Mouse (Mus musculus): Measurements from ENCODE around the gene Ankar. TPM values are rescaled to one million over a fixed set of nuclear protein-coding genes. Genes with fewer than 3 reads are reported as not detected.
A peak's percentile ranks its signal among the peaks of the same experiment; 100 is the strongest.

Gene Ankar
- polyA plus RNA-seq, 1 experiment from 2014 or later: not detected

GRCm38 (mm10) chr1:72730126-72730525 lies 29.7 kb upstream of the Ankar start:
- 79% methylated on average over 10 of the region's 10 CpGs for WGBS

GRCm38 (mm10) chr1:72728781-72729180 lies 28.4 kb upstream of the Ankar start:
- H3K4me1 ChIP-seq (ENCODE audit: control insufficient read depth, insufficient read depth, low read length): no peaks in the 10 kb centered on the region
- ATAC-seq: no peak
- no peak overlapping the region for H3K9ac ChIP-seq (ENCODE audit: low read length)
- DNase-seq (ENCODE audit: low spot score): no peak
- 87% methylated on average over 4 of the region's 4 CpGs for WGBS
- no peak overlapping the region for H3K4me2 ChIP-seq (ENCODE audit: low read length)
- no peaks in the 10 kb centered on the region for H3K36me3 ChIP-seq (ENCODE audit: control insufficient read depth, insufficient read depth, low read length)
- no peak overlapping the region for H3K4me3 ChIP-seq (ENCODE audit: low read depth, low read length)
- H3K27me3 ChIP-seq (replicated peaks; ENCODE audit: control insufficient read depth, insufficient read depth, low read length): no peaks in the 10 kb centered on the region
- no peak overlapping the region for H3K27ac ChIP-seq (ENCODE audit: low read depth, low read length)
- H3K9me3 ChIP-seq (replicated peaks; ENCODE audit: control insufficient read depth, low read length): no peaks in the 10 kb centered on the region

More at GRCm38 (mm10) chr1:72730126-72730525, 29.7 kb upstream of the Ankar start:
- ATAC-seq (no peak), DNase-seq (ENCODE audit: low spot score) (no peak)
- Histone ChIP-seq H3K4me1 (ENCODE audit: control insufficient read depth, insufficient read depth, low read length) (no peaks in the 10 kb centered on the region), H3K27ac (ENCODE audit: low read depth, low read length) (no peak overlapping the region), H3K36me3 (ENCODE audit: control insufficient read depth, insufficient read depth, low read length) (no peaks in the 10 kb centered on the region), H3K9me3 (replicated peaks; ENCODE audit: control insufficient read depth, low read length) (no peaks in the 10 kb centered on the region), H3K4me2 (ENCODE audit: low read length) (no peak overlapping the region), H3K9ac (ENCODE audit: low read length) (no peak overlapping the region), H3K27me3 (replicated peaks; ENCODE audit: control insufficient read depth, insufficient read depth, low read length) (no peaks in the 10 kb centered on the region), H3K4me3 (ENCODE audit: low read depth, low read length) (no peak overlapping the region)

- no peak for DNase-seq (ENCODE audit: low spot score)
- Histone ChIP-seq H3K4me1 (ENCODE audit: control insufficient read depth, insufficient read depth, low read length) (no peaks in the 10 kb centered on the region), H3K9me3 (replicated peaks; ENCODE audit: control insufficient read depth, low read length) (no peaks in the 10 kb centered on the region), H3K4me2 (ENCODE audit: low read length) (no peak overlapping the region), H3K9ac (ENCODE audit: low read length) (no peak overlapping the region), H3K36me3 (ENCODE audit: control insufficient read depth, insufficient read depth, low read length) (no peaks in the 10 kb centered on the region), H3K27me3 (replicated peaks; ENCODE audit: control insufficient read depth, insufficient read depth, low read length) (no peaks in the 10 kb centered on the region), H3K27ac (ENCODE audit: low read depth, low read length) (no peak overlapping the region), H3K4me3 (ENCODE audit: low read depth, low read length) (no peak overlapping the region)
- 94% methylated on average over 13 of the region's 13 CpGs for WGBS
- ATAC-seq: no peak
Observed at GRCm38 (mm10) chr1:72725941-72726340, 25.6 kb upstream of the Ankar start.

- Histone ChIP-seq H3K4me2 (ENCODE audit: low read length) (no peak overlapping the region), H3K9ac (ENCODE audit: low read length) (no peak overlapping the region), H3K27ac (ENCODE audit: low read depth, low read length) (no peak overlapping the region), H3K27me3 (replicated peaks; ENCODE audit: control insufficient read depth, insufficient read depth, low read length) (no peaks in the 10 kb centered on the region), H3K36me3 (ENCODE audit: control insufficient read depth, insufficient read depth, low read length) (peaks cover 3% of the 10 kb centered on the region; the same call in 1 of the 2 replicates), H3K9me3 (replicated peaks; ENCODE audit: control insufficient read depth, low read length) (no peaks in the 10 kb centered on the region), H3K4me1 (ENCODE audit: control insufficient read depth, insufficient read depth, low read length) (no peaks in the 10 kb centered on the region), H3K4me3 (ENCODE audit: low read depth, low read length) (no peak overlapping the region)
- ATAC-seq: no peak
- 83% methylated on average over 2 of the region's 2 CpGs for WGBS
- no peak for DNase-seq (ENCODE audit: low spot score)
Observed at GRCm38 (mm10) chr1:72724354-72724753, 24.0 kb upstream of the Ankar start.

GRCm38 (mm10) chr1:72722646-72723045 lies 22.3 kb upstream of the Ankar start:
- Histone ChIP-seq H3K4me1 (ENCODE audit: control insufficient read depth, insufficient read depth, low read length) (no peaks in the 10 kb centered on the region), H3K4me3 (ENCODE audit: low read depth, low read length) (no peak overlapping the region), H3K27me3 (replicated peaks; ENCODE audit: control insufficient read depth, insufficient read depth, low read length) (no peaks in the 10 kb centered on the region), H3K9ac (ENCODE audit: low read length) (no peak overlapping the region), H3K27ac (ENCODE audit: low read depth, low read length) (no peak overlapping the region), H3K36me3 (ENCODE audit: control insufficient read depth, insufficient read depth, low read length) (peaks cover 6% of the 10 kb centered on the region; the same call in 1 of the 2 replicates), H3K9me3 (replicated peaks; ENCODE audit: control insufficient read depth, low read length) (no peaks in the 10 kb centered on the region), H3K4me2 (ENCODE audit: low read length) (no peak overlapping the region)
- ATAC-seq (no peak), DNase-seq (ENCODE audit: low spot score) (no peak)
- 35% methylated on average over 8 of the region's 8 CpGs for WGBS

GRCm38 (mm10) chr1:72720115-72720725 lies 19.8 kb upstream of the Ankar start:
- Histone ChIP-seq H3K4me1 (ENCODE audit: control insufficient read depth, insufficient read depth, low read length) (no peaks in the 10 kb centered on the region), H3K27ac (ENCODE audit: low read depth, low read length) (no peak overlapping the region), H3K27me3 (replicated peaks; ENCODE audit: control insufficient read depth, insufficient read depth, low read length) (no peaks in the 10 kb centered on the region), H3K4me2 (ENCODE audit: low read length) (no peak overlapping the region), H3K36me3 (ENCODE audit: control insufficient read depth, insufficient read depth, low read length) (peaks cover 15% of the 10 kb centered on the region; the same call in 1 of the 2 replicates), H3K9me3 (replicated peaks; ENCODE audit: control insufficient read depth, low read length) (no peaks in the 10 kb centered on the region), H3K4me3 (ENCODE audit: low read depth, low read length) (no peak overlapping the region), H3K9ac (ENCODE audit: low read length) (no peak overlapping the region)
- DNase-seq (ENCODE audit: low spot score) (no peak), ATAC-seq (no peak)
- 32% methylated on average over 6 of the region's 6 CpGs for WGBS

- ATAC-seq (peak; percentile 64), DNase-seq (ENCODE audit: low spot score) (peak; percentile 81)
- H3K4me3 ChIP-seq (ENCODE audit: low read depth, low read length): no peak overlapping the region
- 19% methylated on average over 5 of the region's 5 CpGs for WGBS
- H3K9ac ChIP-seq (ENCODE audit: low read length): no peak overlapping the region
- H3K9me3 ChIP-seq (replicated peaks; ENCODE audit: control insufficient read depth, low read length): no peaks in the 10 kb centered on the region
- H3K27ac ChIP-seq (ENCODE audit: low read depth, low read length): no peak overlapping the region
- no peaks in the 10 kb centered on the region for H3K27me3 ChIP-seq (replicated peaks; ENCODE audit: control insufficient read depth, insufficient read depth, low read length)
- peaks cover 29% of the 10 kb centered on the region for H3K36me3 ChIP-seq (ENCODE audit: control insufficient read depth, insufficient read depth, low read length)
- no peak overlapping the region for H3K4me2 ChIP-seq (ENCODE audit: low read length)
- no peaks in the 10 kb centered on the region for H3K4me1 ChIP-seq (ENCODE audit: control insufficient read depth, insufficient read depth, low read length)
Observed at GRCm38 (mm10) chr1:72718846-72719245, 18.5 kb upstream of the Ankar start.

GRCm38 (mm10) chr1:72717540-72717939 lies 17.2 kb upstream of the Ankar start:
- Histone ChIP-seq H3K9me3 (replicated peaks; ENCODE audit: control insufficient read depth, low read length) (no peaks in the 10 kb centered on the region), H3K27me3 (replicated peaks; ENCODE audit: control insufficient read depth, insufficient read depth, low read length) (no peaks in the 10 kb centered on the region), H3K9ac (ENCODE audit: low read length) (no peak overlapping the region), H3K36me3 (ENCODE audit: control insufficient read depth, insufficient read depth, low read length) (peaks cover 42% of the 10 kb centered on the region), H3K27ac (ENCODE audit: low read depth, low read length) (no peak overlapping the region), H3K4me3 (ENCODE audit: low read depth, low read length) (no peak overlapping the region), H3K4me2 (ENCODE audit: low read length) (no peak overlapping the region), H3K4me1 (ENCODE audit: control insufficient read depth, insufficient read depth, low read length) (peaks cover 6% of the 10 kb centered on the region)
- 93% methylated on average over 7 of the region's 7 CpGs for WGBS
- ATAC-seq (no peak), DNase-seq (ENCODE audit: low spot score) (no peak)

GRCm38 (mm10) chr1:72716926-72717325 lies 16.5 kb upstream of the Ankar start:
- peak; percentile 47 for ATAC-seq

More at GRCm38 (mm10) chr1:72716926-72717325, 16.5 kb upstream of the Ankar start:
- 10% methylated on average over 5 of the region's 5 CpGs for WGBS
- Histone ChIP-seq H3K9me3 (replicated peaks; ENCODE audit: control insufficient read depth, low read length) (no peaks in the 10 kb centered on the region), H3K4me3 (ENCODE audit: low read depth, low read length) (no peak overlapping the region), H3K9ac (ENCODE audit: low read length) (no peak overlapping the region), H3K4me2 (ENCODE audit: low read length) (no peak overlapping the region), H3K27me3 (replicated peaks; ENCODE audit: control insufficient read depth, insufficient read depth, low read length) (no peaks in the 10 kb centered on the region), H3K36me3 (ENCODE audit: control insufficient read depth, insufficient read depth, low read length) (peaks cover 42% of the 10 kb centered on the region), H3K4me1 (ENCODE audit: control insufficient read depth, insufficient read depth, low read length) (peaks cover 10% of the 10 kb centered on the region), H3K27ac (ENCODE audit: low read depth, low read length) (no peak overlapping the region)
- DNase-seq (ENCODE audit: low spot score): peak; percentile 83

All from forebrain, embryonic 14.5 days (tissue).